Mouse (Mus musculus): ENCODE data around the gene Ugt2b36.

DNA sequence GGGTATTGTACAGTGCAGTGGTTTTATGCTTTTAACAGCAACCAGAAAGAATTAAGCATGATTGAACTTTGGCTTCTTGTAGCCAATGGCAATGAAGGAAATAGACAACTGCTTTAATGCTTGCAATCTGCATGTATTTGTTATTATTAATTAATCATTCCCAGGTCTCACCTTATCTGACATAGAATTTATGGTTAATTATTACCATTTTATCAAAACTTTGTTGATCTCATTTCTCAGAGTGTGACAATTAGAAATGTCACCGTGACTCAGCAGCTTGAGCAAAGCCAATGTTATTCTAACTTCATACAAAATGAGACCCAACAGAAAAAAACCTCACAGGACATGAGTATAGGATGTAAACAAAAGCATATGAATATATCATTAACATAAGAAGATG lies 61.7 kb downstream of the Ugt2b36 start:
- no peak for TF ChIP-seq CTCF (IDR thresholded peaks at IDR 0.05; ENCODE audit: low read depth)
- TF ChIP-seq EP300 (IDR thresholded peaks at IDR 0.05; ENCODE audit: low read depth), result no peak
